Comparison of ENCODE assay signal across 9 mouse cellular contexts in genomic region chr19:36470106-36470505, GRCm38 (mm10).
DNase-seq lines count a peak whose midpoint lies in the region; ATAC-seq and TF ChIP-seq lines count a peak whose summit lies in the region.
"Had no signal": no experiment of that assay in that cellular context is flagged by ENCODE, and none has a peak within 500 bp of the region (broad histone marks: within the 10 kb centered on the region; RNA-seq: fewer than 3 reads in every experiment).

No protein-coding gene starts in this region.

- H3K27ac ChIP-seq in stomach, postnatal 0 days (replicated peaks), result no peak overlapping the region
- H3K27ac ChIP-seq: macrophage had no signal

- TF ChIP-seq EP300 in stomach, postnatal 0 days (optimal IDR thresholded peaks at IDR 0.05), result no peak

- peak; percentile 21 to 66 for DNase-seq in heart, adult 18-20 months
- no peak for DNase-seq in heart, postnatal 25 days (ENCODE audit: low spot score)
- no peak for DNase-seq in Patski (ENCODE audit: low read depth, low spot score)
- peak; percentile 49 for DNase-seq in cerebellum, adult 9-11 months
- DNase-seq in gastrocnemius, postnatal 14 days, result peak; percentile 54
- DNase-seq in layer of hippocampus, adult 9-10 months (ENCODE audit: low spot score), result peak; percentile 55
- peak; percentile 29 to 54 for DNase-seq in lung, postnatal 4 days
- peak; percentile 82 for DNase-seq in stomach, postnatal 0 days (ENCODE audit: low spot score)

- H3K9me3 ChIP-seq in stomach, postnatal 0 days (ENCODE audit: control insufficient read depth, low read length), result no peaks in the 10 kb centered on the region

- POLR2A ChIA-PET in Patski (lab: Charles Lee), result no interaction called here

- 11% methylated on average over 6 of the region's 6 CpGs for WGBS in stomach, postnatal 0 days

- TF ChIP-seq CTCF in Patski (IDR thresholded peaks at IDR 0.05), result peak; percentile 88
- peak; percentile 78 for TF ChIP-seq CTCF in stomach, postnatal 0 days (IDR thresholded peaks at IDR 0.05; ENCODE audit: low read depth)

- H3K4me3 ChIP-seq in stomach, postnatal 0 days (ENCODE audit: low read depth, low read length), result no peak overlapping the region

- H3K36me3 ChIP-seq in stomach, postnatal 0 days (ENCODE audit: control insufficient read depth, insufficient read depth, low read length), result no peaks in the 10 kb centered on the region

- no peaks in the 10 kb centered on the region for H3K4me1 ChIP-seq in stomach, postnatal 0 days (replicated peaks; ENCODE audit: control insufficient read depth, insufficient read depth)

- H3K9ac ChIP-seq in stomach, postnatal 0 days (ENCODE audit: low read length), result no peak overlapping the region

- no peak overlapping the region for H3K4me2 ChIP-seq in stomach, postnatal 0 days (replicated peaks; ENCODE audit: low read depth)

- in situ Hi-C loops in Patski (cut with MboI; ENCODE audit: low pct_unique_long_range_greater_than_20kb), result no loop called here

- H3K27me3 ChIP-seq in Patski, result peaks cover 9% of the 10 kb centered on the region
- no peaks in the 10 kb centered on the region for H3K27me3 ChIP-seq in stomach, postnatal 0 days (ENCODE audit: control insufficient read depth, insufficient read depth, low read length)

- intact Hi-C loops in heart, postnatal 25 days (cut with DNase I), result no loop called here
- intact Hi-C loops in gastrocnemius, postnatal 14 days (cut with DNase I; ENCODE audit: low total_unique reads), result loop anchor here (5.0 kb wide), 1 partner anchor 72 kb away; no protein-coding TSS in a partner anchor

- peak; percentile 47 for ATAC-seq in Patski
- ATAC-seq in stomach, postnatal 0 days (ENCODE audit: low FRiP score, low TSS enrichment), result peak; percentile 49; the same call in 1 of the 2 replicates

- CTCF ChIA-PET in Patski (lab: Charles Lee), result interaction anchor here (1.1 to 1.9 kb wide), 5 partner anchors 12 to 89 kb away, joined by 3 to 7 read pairs (median 4); no protein-coding TSS in a partner anchor

Comparison
In these comparisons a context has a peak if more than half of its experiments do, and no peak if none do; other contexts are left out.
1. DNase-seq: peak in heart, adult 18-20 months (2 of 2), cerebellum, adult 9-11 months (single experiment), gastrocnemius, postnatal 14 days (single experiment), layer of hippocampus, adult 9-10 months (single experiment), lung, postnatal 4 days (2 of 2) and stomach, postnatal 0 days (single experiment); none in heart, postnatal 25 days (single experiment) and Patski (single experiment).